Mouse (Mus musculus): ENCODE data around the gene Cd300e.

Gene Cd300e

GRCm38 (mm10) chr11:115091362-115091901 is 29.5 kb upstream of the Cd300e start, which contains the start of gene Rab37:
Gene Rab37 (plus strand): TSS chr11:115091431.
- CTCF ChIA-PET, result interaction anchor here (0.6 to 6.2 kb wide), 29 partner anchors 8 to 1474 kb away, joined by 3 to 77 read pairs (median 4); partner anchors contain the start of genes Rpl38 (in 1 of the 4) and Slc9a3r1 (in 1 of the 4)
- POLR2A ChIA-PET, result interaction anchor here (0.7 to 8.5 kb wide), 23 partner anchors 7 to 911 kb away, joined by 3 to 92 read pairs (median 4); partner anchors contain the start of gene Slc9a3r1 (in 1 of the 4)

GRCm38 (mm10) chr11:115089853-115090252 is 27.9 kb upstream of the Cd300e start:
- POLR2A ChIA-PET, result interaction anchor here in 3 of 4 experiments (0.5 to 8.5 kb wide), 7 partner anchors 9 to 471 kb away, joined by 3 to 92 read pairs (median 4); no protein-coding TSS in a partner anchor
- CTCF ChIA-PET, result interaction anchor here (0.6 to 6.2 kb wide), 25 partner anchors 9 to 727 kb away, joined by 3 to 77 read pairs (median 4); partner anchors contain the start of genes Fdxr (in 1 of the 4) and Slc9a3r1 (in 1 of the 4)

- ChIA-PET POLR2A (interaction anchor here in 2 of 4 experiments (0.7 to 1.1 kb wide), 2 partner anchors 66 to 68 kb away, joined by 3 read pairs; no protein-coding TSS in a partner anchor), CTCF (interaction anchor here in 1 of 4 experiments (7.0 kb wide), 1 partner anchor 68 kb away, joined by 174 read pairs; no protein-coding TSS in a partner anchor)
These were observed 24.2 kb upstream of the Cd300e start for GRCm38 (mm10) chr11:115086213-115086612.

GRCm38 (mm10) chr11:115085064-115085463 is 23.1 kb upstream of the Cd300e start:
- ChIA-PET CTCF (interaction anchor here in 3 of 4 experiments (0.6 to 7.0 kb wide), 4 partner anchors 68 to 101 kb away, joined by 15 to 174 read pairs (median 44); no protein-coding TSS in a partner anchor), POLR2A (interaction anchor here in 3 of 4 experiments (0.6 to 2.6 kb wide), 10 partner anchors 11 to 261 kb away, joined by 3 to 18 read pairs (median 5); no protein-coding TSS in a partner anchor)

- ChIA-PET POLR2A (interaction anchor here in 3 of 4 experiments (0.6 to 2.6 kb wide), 11 partner anchors 12 to 262 kb away, joined by 3 to 18 read pairs (median 4); no protein-coding TSS in a partner anchor), CTCF (interaction anchor here in 3 of 4 experiments (0.5 to 7.0 kb wide), 7 partner anchors 13 to 101 kb away, joined by 3 to 174 read pairs (median 15); no protein-coding TSS in a partner anchor)
These were observed 22.6 kb upstream of the Cd300e start for GRCm38 (mm10) chr11:115084595-115084994.

- ChIA-PET CTCF (interaction anchor here (0.5 to 7.0 kb wide), 45 partner anchors 8 to 1559 kb away, joined by 3 to 174 read pairs (median 4); partner anchors contain the start of genes Rab37 (in 3 of the 4), Fdxr (in 1 of the 4), Grin2c (in 1 of the 4) and Slc9a3r1 (in 1 of the 4)), POLR2A (interaction anchor here (0.6 to 2.6 kb wide), 9 partner anchors 13 to 80 kb away, joined by 3 to 18 read pairs (median 4); partner anchors contain the start of gene Slc9a3r1 (in 1 of the 4))
These were observed 21.6 kb upstream of the Cd300e start for GRCm38 (mm10) chr11:115083376-115084139.

GRCm38 (mm10) chr11:115082196-115082595 is 20.2 kb upstream of the Cd300e start:
- ChIA-PET CTCF (interaction anchor here (0.5 to 7.0 kb wide), 11 partner anchors 9 to 82 kb away, joined by 3 to 174 read pairs (median 11); partner anchors contain the start of genes Rab37 (in 2 of the 4) and Slc9a3r1 (in 1 of the 4)), POLR2A (interaction anchor here in 1 of 4 experiments (0.5 kb wide), 1 partner anchor 21 kb away, joined by 6 read pairs; no protein-coding TSS in a partner anchor)

- POLR2A ChIA-PET, result interaction anchor here in 3 of 4 experiments (0.7 to 1.6 kb wide), 10 partner anchors 8 to 195 kb away, joined by 3 to 9 read pairs (median 3); partner anchors contain the start of genes Fdxr (in 1 of the 3) and Rab37 (in 1 of the 3)
These were observed 19.4 kb upstream of the Cd300e start for GRCm38 (mm10) chr11:115081373-115081772.

GRCm38 (mm10) chr11:115080886-115081285 is 18.9 kb upstream of the Cd300e start:
- POLR2A ChIA-PET, result interaction anchor here in 3 of 4 experiments (0.7 to 1.6 kb wide), 11 partner anchors 8 to 196 kb away, joined by 3 to 9 read pairs (median 3); partner anchors contain the start of genes Fdxr (in 1 of the 3) and Rab37 (in 1 of the 3)
- CTCF ChIA-PET, result interaction anchor here (0.6 to 7.0 kb wide), 67 partner anchors 8 to 891 kb away, joined by 3 to 174 read pairs (median 4); partner anchors contain the start of genes Slc9a3r1 (in 3 of the 4), Rab37 (in 2 of the 4), Cdr2l (in 1 of the 4) and Nat9 (in 1 of the 4)

More at GRCm38 (mm10) chr11:115081373-115081772, 19.4 kb upstream of the Cd300e start:
- CTCF ChIA-PET, result interaction anchor here (0.6 to 7.0 kb wide), 66 partner anchors 8 to 891 kb away, joined by 3 to 174 read pairs (median 4); partner anchors contain the start of genes Slc9a3r1 (in 3 of the 4), Rab37 (in 2 of the 4), Cdr2l (in 1 of the 4) and Nat9 (in 1 of the 4)

GRCm38 (mm10) chr11:115078680-115079079 is 16.7 kb upstream of the Cd300e start:
- ChIA-PET POLR2A (no interaction called here), CTCF (no interaction called here)

- ChIA-PET CTCF (no interaction called here), POLR2A (no interaction called here)
These were observed 15.5 kb upstream of the Cd300e start for GRCm38 (mm10) chr11:115077436-115077835.

GRCm38 (mm10) chr11:115075859-115076258 is 13.9 kb upstream of the Cd300e start:
- ChIA-PET POLR2A (interaction anchor here in 1 of 4 experiments (0.6 kb wide), 1 partner anchor 564 kb away, joined by 3 read pairs; no protein-coding TSS in a partner anchor), CTCF (no interaction called here)

GRCm38 (mm10) chr11:115075407-115075806 is 13.4 kb upstream of the Cd300e start:
- ChIA-PET POLR2A (interaction anchor here in 1 of 4 experiments (0.6 kb wide), 1 partner anchor 565 kb away, joined by 3 read pairs; no protein-coding TSS in a partner anchor), CTCF (no interaction called here)

- CTCF ChIA-PET, result no interaction called here
- POLR2A ChIA-PET, result interaction anchor here in 1 of 4 experiments (1.2 kb wide), 1 partner anchor 8 kb away, joined by 3 read pairs; no protein-coding TSS in a partner anchor
These were observed 11.0 kb upstream of the Cd300e start for GRCm38 (mm10) chr11:115073002-115073401.

GRCm38 (mm10) chr11:115071631-115072294 is 9.8 kb upstream of the Cd300e start:
- ChIA-PET POLR2A (interaction anchor here in 3 of 4 experiments (0.6 to 1.6 kb wide), 9 partner anchors 19 to 399 kb away, joined by 3 to 8 read pairs (median 4); partner anchors contain the start of gene Slc9a3r1 (in 1 of the 3)), CTCF (interaction anchor here (0.6 to 1.9 kb wide), 13 partner anchors 9 to 1605 kb away, joined by 3 to 20 read pairs (median 4); partner anchors contain the start of genes Fdxr (in 1 of the 4) and Rab37 (in 1 of the 4))

GRCm38 (mm10) chr11:115071015-115071551 is 9.1 kb upstream of the Cd300e start:
- CTCF ChIA-PET, result interaction anchor here (0.6 to 1.9 kb wide), 12 partner anchors 10 to 326 kb away, joined by 3 to 20 read pairs (median 4); partner anchors contain the start of genes Fdxr (in 1 of the 4) and Rab37 (in 1 of the 4)
- POLR2A ChIA-PET, result interaction anchor here in 3 of 4 experiments (0.6 to 1.6 kb wide), 10 partner anchors 19 to 398 kb away, joined by 3 to 8 read pairs (median 4); partner anchors contain the start of gene Slc9a3r1 (in 1 of the 3)

Measured in embryonic stem cell, embryonic (primary cell).